Comparison of ENCODE assay signal across 13 mouse cellular contexts in genomic region chr2:125826201-125826600, GRCm38 (mm10).
"Had no signal": no experiment of that assay in that cellular context is flagged by ENCODE, and none has a peak within 500 bp of the region (broad histone marks: within the 10 kb centered on the region; RNA-seq: fewer than 3 reads in every experiment).

No protein-coding gene starts in this region.

- H3K27me3 ChIP-seq: limb, embryonic 13.5 days; liver, embryonic 12.5 days; liver, embryonic 15.5 days had no signal

- H3K27ac ChIP-seq: limb, embryonic 10.5 days; limb, embryonic 13.5 days; liver, embryonic 12.5 days; liver, embryonic 15.5 days had no signal

- H3K4me3 ChIP-seq: limb, embryonic 10.5 days; limb, embryonic 13.5 days; liver, embryonic 12.5 days; liver, embryonic 15.5 days had no signal

- H3K9me3 ChIP-seq: limb, embryonic 10.5 days; limb, embryonic 13.5 days; liver, embryonic 12.5 days; liver, embryonic 15.5 days had no signal

- DNase-seq: kidney, adult 18-20 months; kidney, adult 9 months; kidney, postnatal 25 days; layer of hippocampus, postnatal 36 days; liver; lung, embryonic 14.5 days; midbrain, embryonic 14.5 days; thymus, adult 18-20 months; thymus, postnatal 4 days had no signal

- H3K4me1 ChIP-seq: limb, embryonic 10.5 days; limb, embryonic 13.5 days; liver, embryonic 12.5 days; liver, embryonic 15.5 days had no signal
